Mouse (Mus musculus): ENCODE results near the gene Sgms2. TPM values are rescaled to one million over a fixed set of nuclear protein-coding genes. Genes with fewer than 3 reads are reported as not detected.

The Sgms2 gene
- polyA plus RNA-seq, 2 experiments from 2014 or later = not detected

GRCm38 (mm10) chr3:131302452-131303319 lies 188.5 kb downstream of the Sgms2 start, which contains the start of gene Cyp2u1:
Gene Cyp2u1 (minus strand): TSS chr3:131303227.
- peak; percentile 99 for ATAC-seq

GRCm38 (mm10) chr3:131299908-131300307 lies 191.3 kb downstream of the Sgms2 start:
- ATAC-seq = no peak

GRCm38 (mm10) chr3:131299078-131299477 lies 192.1 kb downstream of the Sgms2 start:
- ATAC-seq = no peak

GRCm38 (mm10) chr3:131296893-131297292 lies 194.3 kb downstream of the Sgms2 start:
- no peak for ATAC-seq

GRCm38 (mm10) chr3:131295513-131296200 lies 195.6 kb downstream of the Sgms2 start:
- no peak for ATAC-seq

- ATAC-seq = no peak
Measured at GRCm38 (mm10) chr3:131294503-131294902, 196.7 kb downstream of the Sgms2 start.

- ATAC-seq = no peak
Measured at GRCm38 (mm10) chr3:131292959-131293358, 198.3 kb downstream of the Sgms2 start.

GRCm38 (mm10) chr3:131292349-131292748 lies 198.9 kb downstream of the Sgms2 start:
- no peak for ATAC-seq

GRCm38 (mm10) chr3:131291890-131292289 lies 199.3 kb downstream of the Sgms2 start:
- no peak for ATAC-seq

GRCm38 (mm10) chr3:131274151-131274550 lies 217.1 kb downstream of the Sgms2 start:
- no peak for ATAC-seq

- peak; percentile 50 for ATAC-seq
Measured at GRCm38 (mm10) chr3:131272374-131273100, 218.7 kb downstream of the Sgms2 start.

GRCm38 (mm10) chr3:131271559-131272373 lies 219.4 kb downstream of the Sgms2 start, which contains the start of gene Hadh:
Gene Hadh (minus strand): TSS chr3:131272101.
- peak; percentile 79 for ATAC-seq

GRCm38 (mm10) chr3:131271157-131271556 lies 220.1 kb downstream of the Sgms2 start:
- peak; percentile 17 for ATAC-seq

- no peak for ATAC-seq
Measured at GRCm38 (mm10) chr3:131270381-131270780, 220.8 kb downstream of the Sgms2 start.

Other genes with a start within 250 kb of the Sgms2 start
- 10 to 100 TPM; 74.7 to 79.3 TPM for gene Hadh, start 219.3 kb downstream of the Sgms2 start, polyA plus RNA-seq (2017; shearing (Covaris generic))
- gene Cyp2u1, start 188.2 kb downstream of the Sgms2 start, polyA plus RNA-seq (2017; shearing (Covaris generic)) = 1 to 10 TPM in 1 of 2 experiments, under 1 TPM in 1; 0.98 to 1.0 TPM
- gene Papss1, start 73.4 kb upstream of the Sgms2 start, polyA plus RNA-seq (2017; shearing (Covaris generic)) = 10 to 100 TPM; 21.4 to 28.3 TPM